Mouse (Mus musculus): Measurements from ENCODE around the gene Gm2381. TPM values are rescaled to one million over a fixed set of nuclear protein-coding genes. Genes with fewer than 3 reads are reported as not detected.
"Not testable (repeated sequence)": the region's sequence is repeated elsewhere in the genome, so short reads cannot be mapped to it uniquely, and the experiment has no call there.

Gene Gm2381
- not detected in 2 replicates for polyA plus RNA-seq (2016; fragmentation: Nextera tagmentation; extraction: Ambion mirVana)

- not testable (repeated sequence) for H3K4me2 ChIP-seq (replicated peaks); H3K9ac ChIP-seq (replicated peaks); H3K36me3 ChIP-seq; H3K4me3 ChIP-seq; H3K4me1 ChIP-seq; ATAC-seq (ENCODE audit: low FRiP score, low read depth); H3K27me3 ChIP-seq; H3K27ac ChIP-seq (replicated peaks)
- 77% methylated on average over 8 of the region's 8 CpGs for WGBS
- peaks cover 14% of the 10 kb centered on the region for H3K9me3 ChIP-seq
Observed at GRCm38 (mm10) chr7:42866801-42867458, at the start of gene Gm2381. Gene Gm2381 (minus strand): TSS chr7:42867234.

DNA sequence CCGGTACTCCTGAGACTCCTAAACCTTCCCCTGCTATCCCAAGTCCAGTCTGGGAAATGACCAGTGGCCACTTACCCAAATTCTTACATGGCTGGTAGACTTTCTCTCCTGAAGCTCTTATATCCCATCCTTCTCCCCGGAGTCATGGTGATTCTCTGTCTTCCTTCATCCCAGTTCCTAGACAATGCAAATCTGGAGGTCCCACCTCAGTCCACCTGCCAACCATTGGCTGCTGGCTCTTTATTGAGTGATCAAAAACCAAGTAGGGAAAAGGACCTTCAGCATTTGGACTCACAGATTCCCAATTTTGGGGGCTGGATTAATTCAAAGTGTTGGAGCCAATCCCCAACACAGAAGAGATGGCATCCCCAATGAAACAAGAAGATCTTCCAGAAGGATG lies 31.0 kb upstream of the Gm2381 start:
- H3K4me3 ChIP-seq; H3K4me2 ChIP-seq (replicated peaks); H3K9ac ChIP-seq (replicated peaks); H3K27me3 ChIP-seq; ATAC-seq (ENCODE audit: low FRiP score, low read depth); H3K4me1 ChIP-seq; H3K36me3 ChIP-seq; H3K27ac ChIP-seq (replicated peaks): not testable (repeated sequence)
- WGBS = 81% methylated on average over 2 of the region's 2 CpGs
- peaks cover 35% of the 10 kb centered on the region for H3K9me3 ChIP-seq

GRCm38 (mm10) chr7:42878090-42878489 lies 11.1 kb upstream of the Gm2381 start:
- Histone ChIP-seq H3K36me3 (no peaks in the 10 kb centered on the region), H3K4me2 (replicated peaks) (no peak overlapping the region), H3K27ac (replicated peaks) (no peak overlapping the region), H3K9ac (replicated peaks) (no peak overlapping the region), H3K4me3 (no peak overlapping the region), H3K4me1 (no peaks in the 10 kb centered on the region), H3K9me3 (peaks cover 21% of the 10 kb centered on the region), H3K27me3 (no peaks in the 10 kb centered on the region)
- ATAC-seq (ENCODE audit: low FRiP score, low read depth) = peak; percentile 23; the same call in 1 of the 2 replicates
- WGBS = 41% methylated on average over 23 of the region's 23 CpGs

GRCm38 (mm10) chr7:42838366-42838765 lies 28.7 kb downstream of the Gm2381 start:
- ATAC-seq (ENCODE audit: low FRiP score, low read depth); H3K9ac ChIP-seq (replicated peaks); H3K36me3 ChIP-seq; H3K4me3 ChIP-seq; H3K27me3 ChIP-seq; H3K4me1 ChIP-seq; H3K4me2 ChIP-seq (replicated peaks); H3K27ac ChIP-seq (replicated peaks): not testable (repeated sequence)
- peaks cover 11% of the 10 kb centered on the region; the same call in 1 of the 2 replicates for H3K9me3 ChIP-seq

DNA sequence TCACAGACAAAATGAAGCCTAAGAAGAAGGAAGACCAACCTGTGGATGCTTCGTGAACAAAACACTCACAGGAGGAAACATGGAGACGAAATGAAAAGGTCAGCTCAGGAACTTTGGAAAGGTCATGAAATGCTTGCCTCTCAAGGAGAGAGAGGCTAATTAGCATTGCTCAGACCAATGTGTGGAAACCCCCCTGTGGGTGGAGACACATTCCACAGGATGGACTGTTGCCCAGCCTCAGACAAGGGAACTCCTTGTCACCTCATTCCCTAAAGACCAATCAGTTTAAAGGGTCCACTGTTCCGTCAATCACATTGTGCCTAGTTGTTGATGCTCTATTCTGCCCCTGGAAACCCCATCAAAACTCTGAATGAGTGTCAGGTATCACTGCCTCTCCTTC lies 34.8 kb downstream of the Gm2381 start:
- no peak overlapping the region for H3K27ac ChIP-seq (replicated peaks)
- H3K4me2 ChIP-seq (replicated peaks) = no peak overlapping the region
- ATAC-seq (ENCODE audit: low FRiP score, low read depth) = no peak
- H3K36me3 ChIP-seq = no peaks in the 10 kb centered on the region
- no peaks in the 10 kb centered on the region for H3K27me3 ChIP-seq
- H3K4me3 ChIP-seq = no peak overlapping the region
- no peaks in the 10 kb centered on the region for H3K4me1 ChIP-seq
- H3K9ac ChIP-seq (replicated peaks) = no peak overlapping the region
- 82% methylated on average over 3 of the region's 3 CpGs for WGBS
- H3K9me3 ChIP-seq = peaks cover 17% of the 10 kb centered on the region

DNA sequence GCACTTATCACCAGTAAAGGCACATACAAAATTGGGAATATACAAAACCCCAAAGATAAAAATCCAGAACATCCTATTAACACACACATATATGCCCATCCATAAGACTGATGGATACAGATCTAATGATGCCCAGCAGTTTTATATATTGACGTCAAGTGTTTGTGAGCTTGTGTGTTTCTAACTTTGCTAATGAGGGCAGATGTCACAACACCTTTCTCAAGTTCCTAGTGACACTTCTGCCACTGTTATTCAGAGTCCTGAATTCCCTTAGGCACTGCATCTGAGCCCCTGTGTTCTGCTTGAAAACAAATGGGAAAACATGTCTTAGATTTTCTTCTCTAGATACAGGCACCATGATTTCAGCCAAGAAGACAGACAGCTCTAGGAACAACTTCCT lies 73.6 kb downstream of the Gm2381 start, which contains the start of gene Vmn2r62:
Gene Vmn2r62, minus strand, starts transcription at position 101 of the 400 bp plus-strand sequence.
- not testable (repeated sequence) for H3K36me3 ChIP-seq

More for the DNA sequence above, 73.6 kb downstream of the Gm2381 start, which contains the start of gene Vmn2r62:
- H3K9me3 ChIP-seq; H3K4me1 ChIP-seq; H3K4me2 ChIP-seq (replicated peaks); H3K27me3 ChIP-seq; H3K4me3 ChIP-seq; H3K9ac ChIP-seq (replicated peaks); H3K27ac ChIP-seq (replicated peaks); ATAC-seq (ENCODE audit: low FRiP score, low read depth): not testable (repeated sequence)
- no CpG with 5 or more reads among the region's 1 CpGs for WGBS

Other genes starting within 250 kb of the Gm2381 start
- 2.2 TPM in 2 replicates for gene Zfp976, start 224.6 kb downstream of the Gm2381 start, polyA plus RNA-seq (2016; fragmentation: Nextera tagmentation; extraction: Ambion mirVana)
- gene Zfp975, start 174.5 kb downstream of the Gm2381 start, polyA plus RNA-seq (2016; fragmentation: Nextera tagmentation; extraction: Ambion mirVana) = 6.8 and 7.0 TPM in 2 replicates
- gene Gm17067, start 140.2 kb downstream of the Gm2381 start, polyA plus RNA-seq (2016; fragmentation: Nextera tagmentation; extraction: Ambion mirVana) = not detected in 2 replicates
- gene Vmn2r62, start 73.7 kb downstream of the Gm2381 start, polyA plus RNA-seq (2016; fragmentation: Nextera tagmentation; extraction: Ambion mirVana) = not detected in 2 replicates
- not detected in 2 replicates for gene Vmn2r63, start 66.6 kb upstream of the Gm2381 start, polyA plus RNA-seq (2016; fragmentation: Nextera tagmentation; extraction: Ambion mirVana)
- gene Gm9268, start 151.5 kb upstream of the Gm2381 start, polyA plus RNA-seq (2016; fragmentation: Nextera tagmentation; extraction: Ambion mirVana) = not detected in 2 replicates
- gene Zfp936, start 247.0 kb upstream of the Gm2381 start, polyA plus RNA-seq (2016; fragmentation: Nextera tagmentation; extraction: Ambion mirVana) = not detected in 2 replicates